ENCODE assay signal across 10 mouse cellular contexts in the genomic region with DNA sequence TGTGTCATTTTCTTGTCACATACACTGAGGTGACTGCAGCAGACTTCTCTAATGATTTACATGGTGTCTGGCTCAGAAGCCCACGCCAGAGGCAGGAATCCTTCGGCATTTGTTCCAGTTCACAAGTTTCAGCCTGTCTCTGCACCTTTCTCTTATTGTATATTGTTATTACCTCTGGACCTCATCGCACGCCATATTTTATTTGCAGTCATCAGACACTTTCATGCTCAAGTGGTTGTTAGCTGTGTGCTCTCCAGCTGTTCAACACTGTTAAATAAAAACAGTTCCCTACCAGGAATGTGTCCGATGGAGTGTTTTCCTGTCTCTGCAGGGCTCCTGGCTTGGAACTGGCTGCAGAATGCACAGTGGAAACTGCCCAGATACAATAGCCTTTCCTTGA. TPM values are rescaled to one million over a fixed set of nuclear protein-coding genes. Genes with fewer than 3 reads are reported as not detected.
A peak's percentile ranks its signal among the peaks of the same experiment; 100 is the strongest.
DNase-seq lines count a peak whose midpoint lies in the region; ATAC-seq and TF ChIP-seq lines count a peak whose summit lies in the region.
"Had no signal": no experiment of that assay in that cellular context is flagged by ENCODE, and none has a peak within 500 bp of the region (broad histone marks: within the 10 kb centered on the region; RNA-seq: fewer than 3 reads in every experiment).

No protein-coding gene starts in this region.

- no peak overlapping the region for H3K9ac ChIP-seq in heart, embryonic 11.5 days (ENCODE audit: low read depth, low read length)
- no peak overlapping the region for H3K9ac ChIP-seq in lung, embryonic 14.5 days
- H3K9ac ChIP-seq in hindbrain, embryonic 16.5 days (ENCODE audit: low read depth, low read length), result no peak overlapping the region
- H3K9ac ChIP-seq in liver, embryonic 11.5 days (ENCODE audit: low read depth, low read length), result no peak overlapping the region

- no peak for DNase-seq in heart, embryonic 10.5 days (ENCODE audit: low spot score)
- DNase-seq in lung, embryonic 14.5 days, result peak; percentile 3
- no peak for DNase-seq in lung, adult 2 months
- peak; percentile 20 for DNase-seq in retina, postnatal 1 day
- DNase-seq in liver, embryonic 11.5 days (ENCODE audit: low spot score), result no peak
- DNase-seq: kidney, postnatal 14 days; lung, postnatal 36 days had no signal

- no peak for TF ChIP-seq CTCF in lung, embryonic 14.5 days (IDR thresholded peaks at IDR 0.05; ENCODE audit: low read depth)
- no peak for TF ChIP-seq CTCF in lung, adult 2 months (IDR thresholded peaks at IDR 0.05; ENCODE audit: insufficient read depth, low read length)

- no peaks in the 10 kb centered on the region for H3K27me3 ChIP-seq in heart, embryonic 11.5 days (ENCODE audit: control insufficient read depth, insufficient read depth, low read length)
- H3K27me3 ChIP-seq in heart, embryonic 10.5 days (ENCODE audit: insufficient read depth, poor library complexity, severe bottlenecking), result no peaks in the 10 kb centered on the region
- H3K27me3 ChIP-seq in lung, embryonic 14.5 days (ENCODE audit: insufficient read depth, low read length), result no peaks in the 10 kb centered on the region
- no peaks in the 10 kb centered on the region for H3K27me3 ChIP-seq in hindbrain, embryonic 16.5 days (replicated peaks; ENCODE audit: control insufficient read depth, insufficient read depth, low read length)
- H3K27me3 ChIP-seq in liver, embryonic 11.5 days (replicated peaks; ENCODE audit: control insufficient read depth, insufficient read depth, low read length), result no peaks in the 10 kb centered on the region
- H3K27me3 ChIP-seq: CH12.LX had no signal

- H3K4me2 ChIP-seq in heart, embryonic 11.5 days, result peak overlapping the region; percentile 9; the same call in 1 of the 2 replicates
- no peak overlapping the region for H3K4me2 ChIP-seq in lung, embryonic 14.5 days
- H3K4me2 ChIP-seq in hindbrain, embryonic 16.5 days (ENCODE audit: low read length), result peak overlapping the region; percentile 35
- no peak overlapping the region for H3K4me2 ChIP-seq in liver, embryonic 11.5 days

- no peak overlapping the region for H3K27ac ChIP-seq in heart, embryonic 11.5 days (ENCODE audit: low read depth, low read length)
- H3K27ac ChIP-seq in heart, embryonic 10.5 days, result no peak overlapping the region
- H3K27ac ChIP-seq in lung, embryonic 14.5 days (ENCODE audit: low read depth), result no peak overlapping the region
- no peak overlapping the region for H3K27ac ChIP-seq in hindbrain, embryonic 16.5 days (ENCODE audit: low read depth, low read length)
- no peak overlapping the region for H3K27ac ChIP-seq in liver, embryonic 11.5 days (ENCODE audit: low read depth, low read length)

- no peak for ATAC-seq in heart, embryonic 11.5 days (replicated peaks; ENCODE audit: insufficient number of reproducible peaks, low FRiP score, low TSS enrichment)
- no peak for ATAC-seq in lung, embryonic 14.5 days (ENCODE audit: insufficient read depth)
- peak; percentile 65 for ATAC-seq in hindbrain, embryonic 16.5 days
- no peak for ATAC-seq in liver, embryonic 11.5 days (replicated peaks; ENCODE audit: low FRiP score)

- H3K9me3 ChIP-seq in heart, embryonic 11.5 days (replicated peaks; ENCODE audit: control insufficient read depth, low read length), result no peaks in the 10 kb centered on the region
- no peaks in the 10 kb centered on the region for H3K9me3 ChIP-seq in heart, embryonic 10.5 days
- H3K9me3 ChIP-seq in lung, embryonic 14.5 days (ENCODE audit: low read depth, low read length), result no peaks in the 10 kb centered on the region
- H3K9me3 ChIP-seq in hindbrain, embryonic 16.5 days (ENCODE audit: control insufficient read depth, low read length), result no peaks in the 10 kb centered on the region
- H3K9me3 ChIP-seq in liver, embryonic 11.5 days (ENCODE audit: control insufficient read depth, low read length), result no peaks in the 10 kb centered on the region

- no peak for TF ChIP-seq POLR2A in lung, adult 2 months (IDR thresholded peaks at IDR 0.05; ENCODE audit: borderline replicate concordance, extremely low read depth, low read depth, low read length)

- H3K36me3 ChIP-seq in heart, embryonic 11.5 days (ENCODE audit: control insufficient read depth, insufficient read depth, low read length), result no peaks in the 10 kb centered on the region
- no peaks in the 10 kb centered on the region for H3K36me3 ChIP-seq in heart, embryonic 10.5 days
- H3K36me3 ChIP-seq in lung, embryonic 14.5 days (ENCODE audit: insufficient read depth), result no peaks in the 10 kb centered on the region
- H3K36me3 ChIP-seq in hindbrain, embryonic 16.5 days (ENCODE audit: control insufficient read depth, insufficient read depth, low read length), result no peaks in the 10 kb centered on the region
- H3K36me3 ChIP-seq in liver, embryonic 11.5 days (ENCODE audit: control insufficient read depth, insufficient read depth, low read length), result no peaks in the 10 kb centered on the region

- H3K4me3 ChIP-seq in heart, embryonic 11.5 days (ENCODE audit: low read depth, low read length), result no peak overlapping the region
- H3K4me3 ChIP-seq in heart, embryonic 10.5 days, result no peak overlapping the region
- H3K4me3 ChIP-seq in lung, embryonic 14.5 days (ENCODE audit: low read depth, low read length), result no peak overlapping the region
- H3K4me3 ChIP-seq in lung, adult 2 months (replicated peaks; ENCODE audit: extremely low read depth, low read depth, low read length), result no peak overlapping the region
- no peak overlapping the region for H3K4me3 ChIP-seq in hindbrain, embryonic 16.5 days (ENCODE audit: low read length)
- H3K4me3 ChIP-seq in liver, embryonic 11.5 days (ENCODE audit: low read depth, low read length), result no peak overlapping the region

- no peaks in the 10 kb centered on the region for H3K4me1 ChIP-seq in heart, embryonic 11.5 days (ENCODE audit: control insufficient read depth, insufficient read depth, low read length)
- H3K4me1 ChIP-seq in heart, embryonic 10.5 days, result no peaks in the 10 kb centered on the region
- no peaks in the 10 kb centered on the region for H3K4me1 ChIP-seq in lung, embryonic 14.5 days (ENCODE audit: insufficient read depth)
- H3K4me1 ChIP-seq in lung, adult 2 months (ENCODE audit: control insufficient read depth, insufficient read depth, low read length), result no peaks in the 10 kb centered on the region
- no peaks in the 10 kb centered on the region; the same call in 1 of the 2 replicates for H3K4me1 ChIP-seq in hindbrain, embryonic 16.5 days (ENCODE audit: control insufficient read depth, insufficient read depth, low read depth, low read length)
- H3K4me1 ChIP-seq in liver, embryonic 11.5 days (replicated peaks; ENCODE audit: control insufficient read depth, insufficient read depth, low read length), result no peaks in the 10 kb centered on the region

- 42% methylated on average over 5 of the region's 5 CpGs for WGBS in heart, embryonic 11.5 days (ENCODE audit: insufficient replicate concordance)
- WGBS in heart, embryonic 10.5 days, result 54% methylated on average over 5 of the region's 5 CpGs
- WGBS in lung, embryonic 14.5 days, result 38% methylated on average over 5 of the region's 5 CpGs
- WGBS in lung, adult 2 months, result 48% methylated on average over 5 of the region's 5 CpGs
- WGBS in hindbrain, embryonic 16.5 days, result 32% methylated on average over 5 of the region's 5 CpGs
- WGBS in liver, embryonic 11.5 days, result 70% methylated on average over 5 of the region's 5 CpGs

RNA-seq across cellular contexts. Expression of a gene that starts 26.1 kb away (rescaled TPM):
- polyA plus RNA-seq in heart, embryonic 11.5 days (2014; fragmentation: Nextera tagmentation; extraction: Ambion mirVana), result 2.3 TPM in 2 replicates
- polyA plus RNA-seq in heart, embryonic 10.5 days (2016; fragmentation: Nextera tagmentation; extraction: Ambion mirVana), result 1.1 and 2.0 TPM in 2 replicates
- 0.30 and 0.61 TPM in 2 replicates for polyA plus RNA-seq in lung, embryonic 14.5 days (2014; fragmentation: Nextera tagmentation; extraction: Ambion mirVana)
- 0.07 TPM in 1 of 2 replicates, not detected in the other for polyA plus RNA-seq in lung, adult 2 months (2012; rRNA removed)
- polyA plus RNA-seq in hindbrain, embryonic 16.5 days (2015; fragmentation: Nextera tagmentation; extraction: Ambion mirVana), result 31.2 and 33.7 TPM in 2 replicates
- polyA plus RNA-seq in liver, embryonic 11.5 days (2014; fragmentation: Nextera tagmentation; extraction: Ambion mirVana), result 1.4 TPM in 2 replicates

Comparison
In these comparisons a context has a peak if more than half of its experiments do, and no peak if none do; other contexts are left out.
1. DNase-seq: peak in lung, embryonic 14.5 days (single experiment) and retina, postnatal 1 day (single experiment); none in heart, embryonic 10.5 days (single experiment), lung, adult 2 months (single experiment) and liver, embryonic 11.5 days (single experiment).
2. H3K4me2 ChIP-seq: peak in heart, embryonic 11.5 days (single experiment) and hindbrain, embryonic 16.5 days (single experiment); none in lung, embryonic 14.5 days (single experiment) and liver, embryonic 11.5 days (single experiment).